Mouse (Mus musculus) stomach, postnatal 0 days (tissue): ENCODE measurements around the gene Pde10a.

Experiments
- CTCF ChIP-seq: IDR thresholded peaks from 2 replicates; pipeline ENCODE4 v1.5.1; 2016; ENCODE audit warnings: antibody characterized with exemption, low read depth, mild to moderate bottlenecking, moderate library complexity
- EP300 ChIP-seq: optimal IDR thresholded peaks from 2 replicates; pipeline ENCODE3; 2016; ENCODE audit warnings: antibody characterized with exemption

GRCm38 (mm10) chr17:8525971-8526740 is 984 bp downstream of the Pde10a start:
- no peak for TF ChIP-seq EP300
- TF ChIP-seq CTCF: no peak
